In genomic region chr7:25181814-25182213, GRCm38 (mm10) we compare ENCODE assay signal across 8 mouse cellular contexts. TPM values are rescaled to one million over a fixed set of nuclear protein-coding genes. Genes with fewer than 3 reads are reported as not detected.
A peak's percentile ranks its signal among the peaks of the same experiment; 100 is the strongest.
DNase-seq lines count a peak whose midpoint lies in the region; ATAC-seq lines count a peak whose summit lies in the region.

No protein-coding gene starts in this region.

- H3K4me1 ChIP-seq in lung, embryonic 15.5 days = peaks cover 19% of the 10 kb centered on the region
- peaks cover 23% of the 10 kb centered on the region for H3K4me1 ChIP-seq in embryonic facial prominence, embryonic 13.5 days
- peaks cover 25% of the 10 kb centered on the region for H3K4me1 ChIP-seq in limb, embryonic 12.5 days (replicated peaks)

- no peak overlapping the region for H3K27ac ChIP-seq in lung, embryonic 15.5 days
- no peak overlapping the region for H3K27ac ChIP-seq in embryonic facial prominence, embryonic 13.5 days
- no peak overlapping the region for H3K27ac ChIP-seq in limb, embryonic 12.5 days

- no peak overlapping the region for H3K9ac ChIP-seq in lung, embryonic 15.5 days
- H3K9ac ChIP-seq in embryonic facial prominence, embryonic 13.5 days = no peak overlapping the region
- H3K9ac ChIP-seq in limb, embryonic 12.5 days (replicated peaks) = no peak overlapping the region

- H3K4me2 ChIP-seq in lung, embryonic 15.5 days = no peak overlapping the region
- peak overlapping the region; percentile 16 for H3K4me2 ChIP-seq in embryonic facial prominence, embryonic 13.5 days
- H3K4me2 ChIP-seq in limb, embryonic 12.5 days = peak overlapping the region; percentile 33

- peaks cover 80% of the 10 kb centered on the region for H3K27me3 ChIP-seq in lung, embryonic 15.5 days
- H3K27me3 ChIP-seq in embryonic facial prominence, embryonic 13.5 days = peaks cover 86% of the 10 kb centered on the region
- H3K27me3 ChIP-seq in limb, embryonic 12.5 days = peaks cover 92% of the 10 kb centered on the region

- DNase-seq in lung, postnatal 10 days = no peak
- no peak for DNase-seq in testis, postnatal 14 days (ENCODE audit: low spot score)
- DNase-seq in ovary, postnatal 14 days (ENCODE audit: low spot score) = no peak
- no peak for DNase-seq in adrenal gland, postnatal 10 days

- 8% methylated on average over 21 of the region's 21 CpGs for WGBS in lung, embryonic 15.5 days
- 5% methylated on average over 21 of the region's 21 CpGs for WGBS in embryonic facial prominence, embryonic 13.5 days
- WGBS in limb, embryonic 12.5 days = 5% methylated on average over 21 of the region's 21 CpGs

- H3K9me3 ChIP-seq in lung, embryonic 15.5 days = no peaks in the 10 kb centered on the region
- H3K9me3 ChIP-seq in embryonic facial prominence, embryonic 13.5 days = no peaks in the 10 kb centered on the region
- no peaks in the 10 kb centered on the region for H3K9me3 ChIP-seq in limb, embryonic 12.5 days

- no peak for ATAC-seq in lung, embryonic 15.5 days (ENCODE audit: borderline replicate concordance, extremely low read depth, low FRiP score, low TSS enrichment)
- no peak for ATAC-seq in embryonic facial prominence, embryonic 13.5 days (ENCODE audit: insufficient number of reproducible peaks, insufficient read depth, low FRiP score, low TSS enrichment, low read depth)
- ATAC-seq in limb, embryonic 12.5 days (ENCODE audit: insufficient number of reproducible peaks, insufficient read depth, low FRiP score, low TSS enrichment, low read depth) = no peak
- peak; percentile 31; the same call in 1 of the 2 replicates for ATAC-seq in neutrophil, adult 5-6 weeks (ENCODE audit: extremely low read depth, insufficient number of reproducible peaks, low FRiP score, poor library complexity, severe bottlenecking)

- H3K36me3 ChIP-seq in lung, embryonic 15.5 days = no peaks in the 10 kb centered on the region
- no peaks in the 10 kb centered on the region for H3K36me3 ChIP-seq in embryonic facial prominence, embryonic 13.5 days
- H3K36me3 ChIP-seq in limb, embryonic 12.5 days = no peaks in the 10 kb centered on the region

- H3K4me3 ChIP-seq in lung, embryonic 15.5 days = 0 out of 2 replicates have a peak overlapping the region, but pooled peaks have one; percentile 3
- H3K4me3 ChIP-seq in embryonic facial prominence, embryonic 13.5 days = peak overlapping the region; percentile 15; the same call in 1 of the 2 replicates
- H3K4me3 ChIP-seq in limb, embryonic 12.5 days (replicated peaks) = peak overlapping the region; percentile 19; the same call in 1 of the 2 replicates

RNA-seq across cellular contexts. Expression of gene Pou2f2, which starts 2.3 kb away (rescaled TPM):
- 0.31 and 0.55 TPM in 2 replicates for polyA plus RNA-seq in lung, embryonic 15.5 days (2015; fragmentation: Nextera tagmentation; extraction: Ambion mirVana)
- polyA plus RNA-seq in embryonic facial prominence, embryonic 13.5 days (2015; fragmentation: Nextera tagmentation; extraction: Ambion mirVana) = 0.91 and 1.3 TPM in 2 replicates
- 2.7 and 2.9 TPM in 2 replicates for polyA plus RNA-seq in limb, embryonic 12.5 days (2016; fragmentation: Nextera tagmentation; extraction: Ambion mirVana)
- 47.4 and 53.1 TPM in 2 replicates for total RNA-seq in neutrophil, adult 5-6 weeks (2017)
- 1 to 10 TPM; 2.3 to 3.6 TPM for total RNA-seq in adrenal gland, postnatal 10 days (2021)

RNA-seq across cellular contexts. Expression of gene Dedd2, which starts 38.6 kb away (rescaled TPM):
- polyA plus RNA-seq in lung, embryonic 15.5 days (2015; fragmentation: Nextera tagmentation; extraction: Ambion mirVana) = 9.6 and 11.2 TPM in 2 replicates
- 8.7 and 9.9 TPM in 2 replicates for polyA plus RNA-seq in embryonic facial prominence, embryonic 13.5 days (2015; fragmentation: Nextera tagmentation; extraction: Ambion mirVana)
- polyA plus RNA-seq in limb, embryonic 12.5 days (2016; fragmentation: Nextera tagmentation; extraction: Ambion mirVana) = 12.2 and 13.6 TPM in 2 replicates
- total RNA-seq in neutrophil, adult 5-6 weeks (2017) = 85.2 and 92.0 TPM in 2 replicates
- total RNA-seq in adrenal gland, postnatal 10 days (2021) = 10 to 100 TPM; 14.8 to 16.9 TPM

RNA-seq across cellular contexts. Expression of gene Zfp526, which starts 39.4 kb away (rescaled TPM):
- 3.0 and 3.6 TPM in 2 replicates for polyA plus RNA-seq in lung, embryonic 15.5 days (2015; fragmentation: Nextera tagmentation; extraction: Ambion mirVana)
- 2.9 and 3.4 TPM in 2 replicates for polyA plus RNA-seq in embryonic facial prominence, embryonic 13.5 days (2015; fragmentation: Nextera tagmentation; extraction: Ambion mirVana)
- 3.1 and 3.4 TPM in 2 replicates for polyA plus RNA-seq in limb, embryonic 12.5 days (2016; fragmentation: Nextera tagmentation; extraction: Ambion mirVana)
- 9.6 and 10.0 TPM in 2 replicates for total RNA-seq in neutrophil, adult 5-6 weeks (2017)
- total RNA-seq in adrenal gland, postnatal 10 days (2021) = 10 to 100 TPM in 1 of 2 experiments, 1 to 10 TPM in 1; 9.2 to 11.8 TPM

RNA-seq across cellular contexts. Expression of gene Gsk3a, which starts 55.8 kb away (rescaled TPM):
- 9.8 and 10.7 TPM in 2 replicates for polyA plus RNA-seq in lung, embryonic 15.5 days (2015; fragmentation: Nextera tagmentation; extraction: Ambion mirVana)
- polyA plus RNA-seq in embryonic facial prominence, embryonic 13.5 days (2015; fragmentation: Nextera tagmentation; extraction: Ambion mirVana) = 11.4 and 14.4 TPM in 2 replicates
- 16.9 and 19.4 TPM in 2 replicates for polyA plus RNA-seq in limb, embryonic 12.5 days (2016; fragmentation: Nextera tagmentation; extraction: Ambion mirVana)
- total RNA-seq in neutrophil, adult 5-6 weeks (2017) = 75.4 and 85.4 TPM in 2 replicates
- total RNA-seq in adrenal gland, postnatal 10 days (2021) = 10 to 100 TPM; 92.5 to 96.7 TPM
